Mouse (Mus musculus) cerebellum, postnatal 4 days (tissue): ENCODE results near the gene Emc7.
"Not testable (repeated sequence)": the region's sequence is repeated elsewhere in the genome, so short reads cannot be mapped to it uniquely, and the experiment has no call there.

Experiments
- DNase-seq, 2 experiments: peaks; one replicate each; pipeline ENCODE4 v3.0.0; 2022; ENCODE audit warnings: low spot score in 2 of 2, mixed read lengths in 1 of 2

Emc7 gene

GRCm38 (mm10) chr2:112454862-112455564 lies at the start of gene Emc7:
Gene Emc7, plus strand, starts transcription at chr2:112454997.
- peak; percentile 98 for DNase-seq

DNA sequence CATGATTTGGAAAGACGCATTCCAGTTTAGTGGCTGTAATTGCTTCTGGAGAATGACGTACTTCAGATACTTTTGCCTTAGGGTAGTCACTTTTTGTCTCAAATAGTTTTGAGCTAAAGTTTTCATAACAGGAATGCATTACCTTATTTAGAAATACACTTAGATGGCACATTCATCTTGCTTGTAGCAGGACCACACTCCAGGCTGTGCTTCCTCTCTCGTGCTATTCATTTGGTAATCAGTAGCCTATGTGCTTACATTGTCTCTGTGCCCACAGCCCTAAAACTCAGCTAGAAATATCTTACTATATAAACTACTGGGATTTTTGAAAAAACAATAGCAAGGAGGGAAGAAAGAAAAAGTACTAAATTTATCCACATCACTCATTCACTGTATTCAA lies 47.8 kb upstream of the Emc7 start:
- no peak for DNase-seq

DNA sequence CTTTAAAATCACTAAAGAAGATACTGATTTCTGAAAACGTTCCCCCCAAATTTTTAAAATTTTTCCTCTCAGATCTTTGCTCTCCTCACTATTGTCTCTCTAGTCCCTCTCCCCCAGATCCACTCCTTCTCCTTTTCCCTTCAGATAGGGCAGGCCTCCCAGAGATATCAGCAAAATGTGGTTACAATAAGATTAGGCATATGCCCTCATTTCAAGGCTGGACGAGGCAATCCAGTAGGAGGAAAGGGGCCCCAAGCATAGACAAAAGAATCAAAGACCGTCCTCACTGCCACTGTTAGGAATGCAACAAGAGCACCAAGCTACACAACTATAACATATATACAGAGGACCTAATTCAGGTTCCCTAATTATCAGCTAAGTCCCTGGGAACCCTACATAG lies 29.5 kb upstream of the Emc7 start:
- no peak for DNase-seq

GRCm38 (mm10) chr2:112428534-112428933 lies 26.3 kb upstream of the Emc7 start:
- DNase-seq = not testable (repeated sequence)

GRCm38 (mm10) chr2:112429665-112430064 lies 25.1 kb upstream of the Emc7 start:
- DNase-seq = no peak

DNA sequence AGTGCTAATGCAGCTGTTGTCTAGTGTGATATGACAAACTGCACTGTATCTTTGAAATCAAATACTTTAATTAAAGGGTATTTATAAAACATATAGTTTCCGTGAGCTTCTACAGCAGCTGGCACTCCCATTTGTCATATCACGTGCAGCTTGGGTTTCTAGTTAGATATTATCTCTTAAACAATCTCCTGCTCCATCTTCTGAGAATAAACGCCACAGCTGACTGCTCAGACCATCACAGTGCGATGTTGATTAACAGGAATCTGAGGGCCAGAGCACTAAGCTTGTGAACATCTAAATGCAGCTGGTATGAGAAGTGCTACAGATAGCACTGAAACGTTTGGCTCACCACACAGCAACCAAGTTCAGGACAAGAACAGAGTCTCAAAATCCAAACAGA lies 24.4 kb upstream of the Emc7 start:
- no peak for DNase-seq

DNA sequence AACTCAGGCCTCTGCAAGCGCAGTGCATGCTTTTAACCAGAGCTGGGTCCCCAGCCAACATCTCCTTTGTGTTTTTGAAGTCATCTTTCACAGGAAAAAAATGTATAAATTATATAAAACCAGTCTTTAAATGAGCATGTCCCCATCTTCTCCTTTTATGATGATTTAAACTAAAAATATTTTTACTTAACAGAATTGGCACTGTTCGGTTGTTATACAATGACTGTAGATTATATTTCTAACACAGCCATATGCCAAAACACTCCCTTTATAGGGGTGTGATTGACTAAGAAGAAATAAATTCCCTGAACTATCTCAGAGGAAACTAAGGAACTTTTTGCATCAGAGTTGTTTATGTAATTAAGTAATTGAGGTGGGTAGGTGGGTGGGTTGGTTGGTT lies 22.3 kb upstream of the Emc7 start:
- DNase-seq = no peak

GRCm38 (mm10) chr2:112433359-112433758 lies 21.4 kb upstream of the Emc7 start:
- DNase-seq = no peak

- no peak for DNase-seq
These were observed 18.5 kb upstream of the Emc7 start for GRCm38 (mm10) chr2:112436292-112436691.

GRCm38 (mm10) chr2:112437589-112437988 lies 17.2 kb upstream of the Emc7 start:
- no peak for DNase-seq

DNA sequence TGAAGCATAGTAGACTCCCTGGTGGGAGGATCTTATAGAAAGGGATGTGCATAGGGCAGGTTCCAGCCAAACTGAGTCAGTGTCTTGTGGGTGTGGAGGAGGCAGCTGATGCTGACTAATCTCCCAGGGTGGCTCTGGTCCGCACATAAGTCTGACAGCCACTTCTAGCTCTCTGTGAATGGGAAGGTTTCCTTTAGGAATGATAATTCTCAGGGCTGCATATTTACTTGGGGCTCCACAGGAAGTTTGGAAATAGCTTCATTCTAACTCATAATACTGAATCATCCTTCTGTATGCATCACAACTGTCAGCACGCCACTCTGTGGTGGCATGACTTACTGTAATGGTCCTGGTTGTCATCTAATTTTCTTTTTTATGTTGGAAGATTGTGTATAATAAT lies 11.3 kb upstream of the Emc7 start:
- DNase-seq = no peak

DNA sequence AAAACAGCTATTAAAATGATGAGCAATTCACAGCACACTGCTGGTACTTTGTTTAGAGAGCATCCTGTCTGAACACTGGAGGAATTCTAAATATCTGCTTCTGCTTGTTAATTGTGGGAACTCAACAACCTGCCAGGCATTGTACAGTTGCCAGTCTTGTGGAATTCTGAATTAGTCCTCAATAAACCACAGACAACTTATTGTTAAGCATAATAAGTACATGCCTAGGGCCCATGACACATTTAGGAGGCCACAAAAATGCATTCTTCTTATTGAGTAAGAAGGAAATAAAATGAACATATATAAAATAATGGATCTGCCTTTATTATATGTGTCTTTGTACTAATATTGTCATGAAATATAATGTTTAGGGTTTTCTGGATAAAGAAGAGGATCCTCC lies 9.3 kb upstream of the Emc7 start:
- no peak for DNase-seq

- DNase-seq = not testable (repeated sequence)
These were observed 6.8 kb upstream of the Emc7 start for GRCm38 (mm10) chr2:112448046-112448445.

GRCm38 (mm10) chr2:112448510-112449059 lies 6.2 kb upstream of the Emc7 start:
- DNase-seq = no peak

DNA sequence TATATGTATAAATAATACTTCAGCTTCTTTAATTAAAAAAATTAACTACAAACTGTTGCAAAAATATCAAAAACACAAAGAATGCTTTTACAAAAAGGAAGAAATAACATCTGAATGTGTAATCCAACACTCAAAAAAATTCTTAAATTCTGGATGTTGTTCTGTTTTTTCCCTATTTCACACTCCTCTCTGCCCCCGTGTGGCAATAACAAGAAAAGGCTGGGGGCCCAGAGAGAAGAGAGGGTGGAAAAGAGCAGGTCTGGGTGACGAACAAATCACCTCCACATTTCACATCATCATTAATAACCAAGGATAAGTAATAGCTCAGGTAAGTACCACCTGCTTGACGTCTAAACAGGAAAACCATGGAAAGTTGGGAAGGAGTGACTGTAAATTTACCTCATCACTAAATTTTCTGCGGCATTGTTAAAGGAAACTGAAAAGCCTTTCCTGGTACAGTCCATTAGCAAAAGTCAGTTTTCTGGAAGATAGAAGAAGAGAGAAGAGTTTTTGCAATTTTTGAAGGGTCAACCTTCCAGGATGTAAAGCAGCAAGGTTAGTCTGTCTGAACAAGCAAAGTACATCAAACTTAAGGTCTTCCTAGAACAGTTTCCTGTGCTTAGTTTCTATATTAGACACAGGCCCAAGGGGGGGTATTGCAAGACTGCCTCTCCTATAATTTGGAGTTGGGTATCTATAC lies 5.0 kb upstream of the Emc7 start:
- DNase-seq = peak in 1 of 2 experiments; percentile 8

GRCm38 (mm10) chr2:112452513-112452912 lies 2.3 kb upstream of the Emc7 start:
- DNase-seq = not testable (repeated sequence)

DNA sequence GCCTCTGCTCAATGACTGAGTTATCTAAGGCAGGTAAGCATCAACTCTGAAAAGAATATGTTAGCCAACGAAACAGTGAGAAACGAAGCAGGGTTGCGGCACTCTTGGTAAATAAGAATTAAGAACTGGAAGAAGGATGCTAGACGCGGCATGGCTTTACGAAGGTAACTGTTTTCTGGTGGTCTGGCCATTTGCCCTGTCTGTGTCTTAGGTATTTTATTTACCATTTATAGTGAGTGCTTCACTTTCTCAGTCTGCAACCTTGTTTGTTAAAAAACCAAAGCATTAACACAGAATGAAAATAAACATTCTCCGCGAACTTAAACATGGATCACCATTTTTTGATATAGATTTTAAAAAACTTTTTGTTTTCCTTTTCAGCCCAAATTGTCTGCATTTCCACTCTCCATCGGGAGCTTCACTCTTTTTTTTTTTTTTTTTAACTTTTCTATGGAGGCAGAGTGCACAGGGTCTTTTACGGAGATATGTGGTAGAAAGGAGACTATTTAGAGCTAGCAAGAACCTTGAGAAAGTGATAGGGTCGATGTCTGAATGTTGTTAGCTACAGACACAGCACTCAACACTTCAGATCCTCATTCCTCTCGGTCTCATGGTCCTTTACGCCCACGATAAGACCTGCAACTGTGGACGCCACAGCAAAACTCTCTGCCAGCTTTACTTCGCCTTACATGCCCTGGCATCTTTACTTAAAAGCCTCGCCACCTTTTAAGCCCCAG lies 504 bp upstream of the Emc7 start:
- DNase-seq = no peak

DNA sequence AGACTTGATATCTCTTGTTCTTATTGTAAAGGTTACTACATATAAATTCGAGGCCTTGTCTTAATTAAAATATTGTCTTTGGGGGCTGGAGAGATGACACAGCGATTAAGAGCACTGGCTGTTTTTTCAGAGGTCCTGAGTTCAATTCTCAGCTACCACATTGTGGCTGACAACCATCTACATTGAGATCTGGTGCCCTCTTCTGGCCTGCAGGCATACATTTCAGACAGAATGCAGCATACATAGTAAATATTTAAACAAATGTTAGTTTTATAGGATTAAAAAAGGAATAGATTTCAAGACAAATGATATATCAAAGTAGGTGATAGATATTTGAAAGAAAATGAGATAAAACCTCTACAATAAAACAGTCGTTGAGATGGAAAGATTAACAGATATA lies 5.8 kb downstream of the Emc7 start:
- no peak for DNase-seq

GRCm38 (mm10) chr2:112469542-112469941 lies 14.7 kb downstream of the Emc7 start:
- DNase-seq = no peak

DNA sequence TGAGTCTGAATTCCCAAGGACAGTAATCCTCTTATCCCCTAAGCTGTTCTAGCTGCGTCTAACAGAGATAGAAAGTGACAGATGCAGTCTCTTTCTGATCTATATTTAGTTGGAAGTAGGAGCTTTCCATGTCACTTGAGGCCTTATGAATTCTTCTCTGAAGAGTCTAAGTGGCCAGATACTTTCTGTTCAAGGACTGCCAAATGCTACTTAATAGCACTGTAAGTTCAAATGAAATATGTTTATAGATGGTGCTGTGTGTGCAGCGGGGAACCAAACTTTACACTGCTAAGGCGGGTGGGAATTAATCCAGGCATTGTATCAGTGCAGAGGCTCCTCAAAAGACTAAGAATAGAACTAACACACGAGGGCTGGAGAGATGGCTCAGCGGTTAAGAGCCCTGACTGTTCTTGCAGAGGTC lies 16.2 kb downstream of the Emc7 start:
- DNase-seq = no peak

- no peak for DNase-seq
These were observed 17.3 kb downstream of the Emc7 start for GRCm38 (mm10) chr2:112472076-112472475.

DNA sequence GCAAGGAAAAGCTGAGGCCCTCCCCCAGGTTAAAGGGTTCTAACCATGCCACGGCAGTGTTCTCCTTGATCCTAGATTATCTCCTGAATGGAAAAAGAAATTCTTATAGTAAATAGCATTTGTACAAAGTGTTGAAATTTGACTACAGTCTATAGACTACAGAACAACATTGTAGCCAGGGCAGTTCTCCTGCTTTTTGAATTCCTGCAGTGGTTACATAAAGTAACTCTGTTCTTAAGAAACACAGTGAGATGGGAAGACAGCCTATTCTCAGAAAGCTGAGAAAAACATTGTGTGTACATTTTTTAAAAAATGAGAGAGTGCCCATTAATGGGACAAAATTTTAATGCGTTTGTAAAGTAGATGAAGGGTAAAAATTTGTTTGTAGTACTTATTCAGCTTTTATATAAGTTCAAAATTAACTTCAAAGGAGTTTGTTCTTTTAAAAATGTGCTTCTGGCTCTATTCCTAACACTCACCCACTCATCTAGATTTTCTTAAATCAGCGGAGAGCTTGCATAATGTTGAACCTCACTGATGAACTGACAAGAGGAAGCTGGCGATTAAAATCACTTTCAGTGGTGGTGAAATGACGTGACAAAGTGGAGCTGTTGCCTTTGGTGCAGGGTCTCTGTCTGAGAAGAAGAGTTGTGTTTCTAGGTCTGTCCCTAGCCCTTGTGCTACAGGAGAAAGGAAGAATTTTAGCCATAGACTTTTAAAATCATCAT lies 20.4 kb downstream of the Emc7 start:
- DNase-seq = no peak
